Mouse (Mus musculus) thymus, adult 2 months (tissue): ENCODE data around the gene Kiss1r.

Experiments
- CTCF ChIP-seq: fragments of 200-500 bp; IDR thresholded peaks from 2 replicates; pipeline ENCODE4 v1.5.1; 2012; ENCODE audit warnings: mild to moderate bottlenecking, control low read depth, low read length, moderate library complexity, borderline replicate concordance; ENCODE audit not compliant: control insufficient read depth, poor library complexity, insufficient read depth; ENCODE audit errors: extremely low read depth
- POLR2A ChIP-seq: fragments of 200-500 bp; IDR thresholded peaks from 2 replicates; pipeline ENCODE4 v1.6.1; 2012; ENCODE audit warnings: mild to moderate bottlenecking, low read length, control low read depth, moderate library complexity; ENCODE audit not compliant: control insufficient read depth, poor library complexity, insufficient read depth; ENCODE audit errors: extremely low read depth

DNA sequence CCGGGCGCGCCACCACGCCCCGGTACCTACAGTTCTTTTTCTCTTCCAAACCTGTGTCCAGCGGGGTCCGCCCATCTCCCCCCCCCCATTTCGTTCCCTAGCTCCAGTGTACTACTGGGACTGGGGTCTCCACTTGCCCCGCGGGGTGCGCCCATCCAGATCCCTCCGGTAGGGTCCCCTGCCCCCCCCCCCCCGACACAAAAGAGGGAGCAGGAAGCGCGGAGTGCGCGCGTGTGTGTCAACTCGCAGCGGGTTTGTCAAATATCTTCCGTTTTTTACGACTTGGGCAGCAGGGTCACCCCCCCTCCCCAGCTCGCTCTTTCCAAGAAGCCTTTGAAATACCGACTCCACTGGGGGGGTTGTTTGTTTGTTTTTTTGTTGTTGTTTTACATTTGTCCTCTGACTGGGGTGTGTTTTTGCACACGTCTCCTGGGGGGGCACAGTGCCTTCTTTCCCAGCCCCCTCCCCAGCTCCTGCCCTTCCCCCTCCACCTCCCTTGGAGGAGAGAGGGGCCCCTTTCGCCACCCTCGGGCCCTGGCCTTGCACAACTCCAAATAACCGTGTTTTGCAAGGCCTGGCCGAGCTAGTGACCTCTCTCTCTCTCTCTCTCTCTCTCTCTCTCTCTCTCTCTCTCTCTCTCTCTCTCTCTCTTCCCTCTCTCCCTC is 11.4 kb downstream of the Kiss1r start:
- 0 out of 2 replicates have a peak, but pooled peaks have one; percentile 11 for TF ChIP-seq POLR2A
- no peak for TF ChIP-seq CTCF
